Mouse (Mus musculus) embryonic facial prominence, embryonic 10.5 days (tissue): ENCODE results near the gene A530084C06Rik. TPM values are rescaled to one million over a fixed set of nuclear protein-coding genes. Genes with fewer than 3 reads are reported as not detected.

Experiments used
- DNase-seq: peaks from one replicate; pipeline ENCODE4 v3.0.0-alpha.2; 2017; ENCODE audit warnings: low spot score
- H3K27ac ChIP-seq: fragments of 300-500 bp; sonication (generic); replicated peaks from 2 replicates; pipeline ENCODE4 v1.5.1; 2016; ENCODE audit warnings: mild to moderate bottlenecking
- H3K27me3 ChIP-seq: fragments of 300-500 bp; sonication (generic); replicated peaks from 2 replicates; pipeline ENCODE4 v1.6.1; 2016; ENCODE audit warnings: low read depth, mild to moderate bottlenecking; ENCODE audit not compliant: poor library complexity, severe bottlenecking
- H3K36me3 ChIP-seq: fragments of 300-500 bp; sonication (generic); replicated peaks from 2 replicates; pipeline ENCODE4 v1.6.1; 2016; ENCODE audit warnings: mild to moderate bottlenecking, moderate library complexity
- H3K4me1 ChIP-seq: fragments of 300-500 bp; sonication (generic); 2 replicates; pipeline ENCODE4 v1.6.1; 2016
- H3K4me3 ChIP-seq: fragments of 300-500 bp; sonication (generic); 2 replicates; pipeline ENCODE4 v1.5.1; 2016; ENCODE audit warnings: mild to moderate bottlenecking, moderate library complexity
- H3K9me3 ChIP-seq: fragments of 300-500 bp; sonication (generic); 2 replicates; pipeline ENCODE4 v1.6.1; 2016; ENCODE audit warnings: mild to moderate bottlenecking
- WGBS: fragments of 180-500 bp; shearing (Covaris S2); methylation state at CpG from one replicate; pipeline ENCODE4 v1.1.7; 2016; 5-methylcytosine and 5-hydroxymethylcytosine counted together
- polyA plus RNA-seq: library from polyadenylated mRNA; unstranded; fragments of >200 nt; fragmentation: Nextera tagmentation; extraction: Ambion mirVana; gene quantifications from 2 replicates; pipeline ENCODE4 v1.2.1, GENCODE M21; 2016

Gene A530084C06Rik
- not detected in 2 replicates for polyA plus RNA-seq

GRCm38 (mm10) chr13:31558521-31559418 is at the start of gene A530084C06Rik:
Gene A530084C06Rik (minus strand): TSS chr13:31559333.
- H3K27ac ChIP-seq = peak within 1 kb of the TSS; percentile 49

GRCm38 (mm10) chr13:31603964-31604363 is 44.8 kb upstream of the A530084C06Rik start:
- H3K27ac ChIP-seq = no peak overlapping the region
- H3K9me3 ChIP-seq = no peaks in the 10 kb centered on the region
- no peak for DNase-seq
- peaks cover 22% of the 10 kb centered on the region for H3K27me3 ChIP-seq
- 70% methylated on average over 6 of the region's 6 CpGs for WGBS
- 0 out of 2 replicates have a peak, but pooled peaks cover 2% of the 10 kb centered on the region for H3K4me1 ChIP-seq
- no peaks in the 10 kb centered on the region for H3K36me3 ChIP-seq
- H3K4me3 ChIP-seq = no peak overlapping the region

More at GRCm38 (mm10) chr13:31558521-31559418, at the start of gene A530084C06Rik:
- no peaks in the 10 kb centered on the region for H3K9me3 ChIP-seq
- no peaks in the 10 kb centered on the region for H3K36me3 ChIP-seq
- peaks cover 100% of the 10 kb centered on the region for H3K27me3 ChIP-seq
- H3K4me3 ChIP-seq = peak within 1 kb of the TSS; percentile 76
- H3K4me1 ChIP-seq = peaks cover 31% of the 10 kb centered on the region
- DNase-seq = peak; percentile 69
- under 1% methylated on average over 88 of the region's 88 CpGs for WGBS

- H3K36me3 ChIP-seq = no peaks in the 10 kb centered on the region
- WGBS = 82% methylated on average over 5 of the region's 5 CpGs
These were observed 40.4 kb upstream of the A530084C06Rik start for GRCm38 (mm10) chr13:31599576-31599975.

GRCm38 (mm10) chr13:31587341-31587740 is 28.2 kb upstream of the A530084C06Rik start:
- Histone ChIP-seq H3K4me1 (no peaks in the 10 kb centered on the region), H3K4me3 (no peak overlapping the region), H3K9me3 (0 out of 2 replicates have a peak, but pooled peaks cover 3% of the 10 kb centered on the region), H3K27me3 (no peaks in the 10 kb centered on the region), H3K27ac (no peak overlapping the region), H3K36me3 (no peaks in the 10 kb centered on the region)
- DNase-seq = no peak
- WGBS = 76% methylated on average over 5 of the region's 5 CpGs

More at GRCm38 (mm10) chr13:31599576-31599975, 40.4 kb upstream of the A530084C06Rik start:
- H3K9me3 ChIP-seq = 0 out of 2 replicates have a peak, but pooled peaks cover 2% of the 10 kb centered on the region
- no peak overlapping the region for H3K4me3 ChIP-seq
- DNase-seq = no peak
- 0 out of 2 replicates have a peak, but pooled peaks cover 2% of the 10 kb centered on the region for H3K4me1 ChIP-seq
- H3K27ac ChIP-seq = no peak overlapping the region
- no peaks in the 10 kb centered on the region for H3K27me3 ChIP-seq

GRCm38 (mm10) chr13:31579866-31580265 is 20.7 kb upstream of the A530084C06Rik start:
- no peaks in the 10 kb centered on the region for H3K36me3 ChIP-seq
- H3K4me1 ChIP-seq = peaks cover 24% of the 10 kb centered on the region
- no peaks in the 10 kb centered on the region for H3K9me3 ChIP-seq
- H3K4me3 ChIP-seq = no peak overlapping the region
- WGBS = 61% methylated on average over 9 of the region's 9 CpGs
- DNase-seq = no peak
- H3K27me3 ChIP-seq = peaks cover 18% of the 10 kb centered on the region
- H3K27ac ChIP-seq = no peak overlapping the region

- Histone ChIP-seq H3K4me3 (no peak overlapping the region), H3K36me3 (no peaks in the 10 kb centered on the region), H3K27ac (no peak overlapping the region), H3K27me3 (peaks cover 30% of the 10 kb centered on the region), H3K9me3 (no peaks in the 10 kb centered on the region), H3K4me1 (peaks cover 24% of the 10 kb centered on the region)
- no peak for DNase-seq
- 46% methylated on average over 10 of the region's 10 CpGs for WGBS
These were observed 19.3 kb upstream of the A530084C06Rik start for GRCm38 (mm10) chr13:31578389-31578788.

- Histone ChIP-seq H3K27me3 (peaks cover 34% of the 10 kb centered on the region), H3K4me3 (no peak overlapping the region), H3K27ac (0 out of 2 replicates have a peak overlapping the region, but pooled peaks have one; percentile 24), H3K36me3 (no peaks in the 10 kb centered on the region), H3K9me3 (no peaks in the 10 kb centered on the region), H3K4me1 (peaks cover 24% of the 10 kb centered on the region)
- WGBS = 16% methylated on average over 6 of the region's 6 CpGs
- no peak for DNase-seq
These were observed 18.4 kb upstream of the A530084C06Rik start for GRCm38 (mm10) chr13:31577576-31577975.

GRCm38 (mm10) chr13:31576696-31577095 is 17.6 kb upstream of the A530084C06Rik start:
- no peak for DNase-seq
- Histone ChIP-seq H3K4me3 (no peak overlapping the region), H3K9me3 (no peaks in the 10 kb centered on the region), H3K36me3 (no peaks in the 10 kb centered on the region), H3K4me1 (peaks cover 24% of the 10 kb centered on the region), H3K27me3 (peaks cover 34% of the 10 kb centered on the region), H3K27ac (no peak overlapping the region)
- WGBS = 42% methylated on average over 4 of the region's 4 CpGs

GRCm38 (mm10) chr13:31574627-31575026 is 15.5 kb upstream of the A530084C06Rik start:
- H3K36me3 ChIP-seq = no peaks in the 10 kb centered on the region
- DNase-seq = no peak
- peaks cover 31% of the 10 kb centered on the region for H3K27me3 ChIP-seq
- no peak overlapping the region for H3K4me3 ChIP-seq
- peaks cover 24% of the 10 kb centered on the region for H3K4me1 ChIP-seq
- 83% methylated on average over 3 of the region's 3 CpGs for WGBS
- H3K27ac ChIP-seq = no peak overlapping the region
- no peaks in the 10 kb centered on the region for H3K9me3 ChIP-seq

GRCm38 (mm10) chr13:31572806-31573508 is 13.8 kb upstream of the A530084C06Rik start:
- no peaks in the 10 kb centered on the region for H3K9me3 ChIP-seq
- no peaks in the 10 kb centered on the region for H3K36me3 ChIP-seq
- no peak overlapping the region for H3K4me3 ChIP-seq
- no peak for DNase-seq
- 82% methylated on average over 10 of the region's 10 CpGs for WGBS
- H3K4me1 ChIP-seq = peaks cover 14% of the 10 kb centered on the region
- H3K27ac ChIP-seq = no peak overlapping the region
- peaks cover 46% of the 10 kb centered on the region for H3K27me3 ChIP-seq

GRCm38 (mm10) chr13:31567617-31568294 is 8.6 kb upstream of the A530084C06Rik start:
- Histone ChIP-seq H3K27ac (no peak overlapping the region), H3K36me3 (no peaks in the 10 kb centered on the region), H3K4me1 (peaks cover 6% of the 10 kb centered on the region; the same call in 1 of the 2 replicates), H3K4me3 (no peak overlapping the region), H3K27me3 (peaks cover 81% of the 10 kb centered on the region), H3K9me3 (no peaks in the 10 kb centered on the region)
- WGBS = 85% methylated on average over 6 of the region's 6 CpGs
- DNase-seq = no peak

GRCm38 (mm10) chr13:31567099-31567498 is 8.0 kb upstream of the A530084C06Rik start:
- no peak overlapping the region for H3K4me3 ChIP-seq
- H3K27ac ChIP-seq = no peak overlapping the region
- 78% methylated on average over 8 of the region's 8 CpGs for WGBS
- H3K27me3 ChIP-seq = peaks cover 87% of the 10 kb centered on the region
- DNase-seq = no peak
- peaks cover 6% of the 10 kb centered on the region; the same call in 1 of the 2 replicates for H3K4me1 ChIP-seq
- no peaks in the 10 kb centered on the region for H3K9me3 ChIP-seq
- H3K36me3 ChIP-seq = no peaks in the 10 kb centered on the region
